ENCODE assay signal across 10 mouse cellular contexts in the genomic region with DNA sequence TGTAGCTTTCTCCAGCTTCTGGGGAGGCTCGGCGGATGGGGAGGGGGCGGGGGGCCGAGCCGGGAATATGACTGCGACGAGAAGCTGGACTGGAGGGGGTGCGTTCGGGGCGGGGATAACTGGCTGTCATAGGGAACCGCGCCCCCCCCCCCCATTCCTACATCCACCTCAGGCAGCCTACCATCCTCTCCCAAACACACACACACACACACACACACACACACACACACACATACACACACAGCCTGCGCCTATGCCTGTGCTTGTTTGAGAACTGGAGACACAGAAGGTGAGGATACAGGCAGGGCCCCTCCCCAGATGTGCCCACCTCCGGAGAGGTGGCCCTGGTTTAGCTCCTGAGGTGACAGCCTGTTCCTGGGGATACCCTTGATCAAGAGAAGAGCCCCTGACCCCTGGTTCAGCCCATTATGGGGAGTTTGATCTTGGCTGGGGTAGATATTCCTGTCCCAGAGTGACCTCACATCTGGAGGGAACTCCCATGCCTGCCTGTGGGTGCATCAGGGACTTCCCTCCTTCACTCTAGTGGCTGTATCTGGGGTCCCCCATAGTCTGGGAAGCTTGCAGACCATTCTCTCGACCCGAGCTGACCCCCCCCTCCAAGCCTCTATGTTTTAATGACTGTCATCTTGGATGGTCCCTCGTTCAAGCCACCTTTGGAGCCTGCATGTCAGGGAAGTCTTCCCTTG. TPM values are rescaled to one million over a fixed set of nuclear protein-coding genes. Genes with fewer than 3 reads are reported as not detected.
DNase-seq lines count a peak whose midpoint lies in the region; ATAC-seq and TF ChIP-seq lines count a peak whose summit lies in the region.
"Had no signal": no experiment of that assay in that cellular context is flagged by ENCODE, and none has a peak within 500 bp of the region (broad histone marks: within the 10 kb centered on the region; RNA-seq: fewer than 3 reads in every experiment).

No protein-coding gene starts in this region.

- H3K4me2 ChIP-seq in heart, embryonic 11.5 days: peak overlapping the region; percentile 90
- H3K4me2 ChIP-seq in forebrain, postnatal 0 days (ENCODE audit: low read depth): peak overlapping the region; percentile 74
- H3K4me2 ChIP-seq in midbrain, embryonic 11.5 days: peak overlapping the region; percentile 96

- H3K9ac ChIP-seq in heart, embryonic 11.5 days (ENCODE audit: low read depth, low read length): peak overlapping the region; percentile 63; the same call in 1 of the 2 replicates
- H3K9ac ChIP-seq in forebrain, postnatal 0 days: peak overlapping the region; percentile 92
- H3K9ac ChIP-seq in midbrain, embryonic 11.5 days (ENCODE audit: low read length): peak overlapping the region; percentile 88

- H3K4me1 ChIP-seq in heart, embryonic 11.5 days (ENCODE audit: control insufficient read depth, insufficient read depth, low read length): peaks cover 13% of the 10 kb centered on the region; the same call in 1 of the 2 replicates
- peaks cover 29% of the 10 kb centered on the region for H3K4me1 ChIP-seq in forebrain, postnatal 0 days (ENCODE audit: insufficient read depth)
- 0 out of 2 replicates have a peak, but pooled peaks cover 3% of the 10 kb centered on the region for H3K4me1 ChIP-seq in midbrain, embryonic 11.5 days (ENCODE audit: control insufficient read depth, insufficient read depth, low read length)

- WGBS in heart, embryonic 11.5 days (ENCODE audit: insufficient replicate concordance): 8% methylated on average over 12 of the region's 17 CpGs
- WGBS in forebrain, postnatal 0 days: 19% methylated on average over 9 of the region's 17 CpGs
- WGBS in midbrain, embryonic 11.5 days: 11% methylated on average over 15 of the region's 17 CpGs

- no peak for ATAC-seq in heart, embryonic 11.5 days (replicated peaks; ENCODE audit: insufficient number of reproducible peaks, low FRiP score, low TSS enrichment)
- ATAC-seq in forebrain, postnatal 0 days: peak; percentile 56
- ATAC-seq in midbrain, embryonic 11.5 days (ENCODE audit: low FRiP score): no peak
- ATAC-seq in granulocyte monocyte progenitor cell, adult 5-6 weeks (replicated peaks; ENCODE audit: poor library complexity, severe bottlenecking): no peak

- peaks cover 60% of the 10 kb centered on the region for H3K27me3 ChIP-seq in heart, embryonic 11.5 days (ENCODE audit: control insufficient read depth, insufficient read depth, low read length)
- no peaks in the 10 kb centered on the region for H3K27me3 ChIP-seq in forebrain, postnatal 0 days (ENCODE audit: insufficient read depth, low read length)
- H3K27me3 ChIP-seq in midbrain, embryonic 11.5 days (ENCODE audit: control insufficient read depth, insufficient read depth, low read length): peaks cover 24% of the 10 kb centered on the region

- H3K27ac ChIP-seq in heart, embryonic 11.5 days (ENCODE audit: low read depth, low read length): no peak overlapping the region
- peak overlapping the region; percentile 91 for H3K27ac ChIP-seq in forebrain, postnatal 0 days (ENCODE audit: low read depth, low read length)
- H3K27ac ChIP-seq in midbrain, embryonic 11.5 days (ENCODE audit: low read depth, low read length): peak overlapping the region; percentile 56

- no peaks in the 10 kb centered on the region for H3K9me3 ChIP-seq in heart, embryonic 11.5 days (replicated peaks; ENCODE audit: control insufficient read depth, low read length)
- no peaks in the 10 kb centered on the region for H3K9me3 ChIP-seq in forebrain, postnatal 0 days (ENCODE audit: low read length)
- H3K9me3 ChIP-seq in midbrain, embryonic 11.5 days (ENCODE audit: control insufficient read depth, low read length): no peaks in the 10 kb centered on the region

- H3K36me3 ChIP-seq in heart, embryonic 11.5 days (ENCODE audit: control insufficient read depth, insufficient read depth, low read length): no peaks in the 10 kb centered on the region
- peaks cover 8% of the 10 kb centered on the region; the same call in 1 of the 2 replicates for H3K36me3 ChIP-seq in forebrain, postnatal 0 days (ENCODE audit: insufficient read depth)
- H3K36me3 ChIP-seq in midbrain, embryonic 11.5 days (ENCODE audit: control insufficient read depth, insufficient read depth, low read length): no peaks in the 10 kb centered on the region
- H3K36me3 ChIP-seq: G1E had no signal

- TF ChIP-seq CTCF in forebrain, postnatal 0 days (IDR thresholded peaks at IDR 0.05; ENCODE audit: low read depth): no peak

- DNase-seq in heart, adult 18-20 months: no peak
- peak; percentile 35 for DNase-seq in R1 (ENCODE audit: low read depth, low spot score)
- peak; percentile 70 for DNase-seq in forebrain, postnatal 0 days
- DNase-seq in midbrain, embryonic 11.5 days (ENCODE audit: low spot score, missing footprints): peak; percentile 90
- no peak for DNase-seq in gastrocnemius, adult 8-10 months (ENCODE audit: low spot score in 2 of 2)
- no peak for DNase-seq in thymus, postnatal 25 days

- peak overlapping the region; percentile 47 for H3K4me3 ChIP-seq in heart, embryonic 11.5 days (ENCODE audit: low read depth, low read length)
- H3K4me3 ChIP-seq in forebrain, postnatal 0 days (ENCODE audit: low read depth, low read length): peak overlapping the region; percentile 86
- H3K4me3 ChIP-seq in midbrain, embryonic 11.5 days (ENCODE audit: low read depth, low read length): peak overlapping the region; percentile 65

RNA-seq across cellular contexts. Expression of a gene that starts 0.9 kb away (rescaled TPM):
- polyA plus RNA-seq in heart, embryonic 11.5 days (2014; fragmentation: Nextera tagmentation; extraction: Ambion mirVana): 1.8 and 2.1 TPM in 2 replicates
- under 1 TPM in 1 of 2 experiments, not detected in 1; 0.49 TPM for total RNA-seq in heart, adult 18-20 months (2021)
- total RNA-seq in forebrain, postnatal 0 days (2014; rRNA removed): 81.9 and 99.1 TPM in 2 replicates
- polyA plus RNA-seq in forebrain, postnatal 0 days (2015; fragmentation: Nextera tagmentation; extraction: Ambion mirVana): 24.7 and 28.1 TPM in 2 replicates
- 10.5 and 11.4 TPM in 2 replicates for polyA plus RNA-seq in midbrain, embryonic 11.5 days (2014; fragmentation: Nextera tagmentation; extraction: Ambion mirVana)
- not detected for total RNA-seq in gastrocnemius, adult 8-10 months (2022)
- total RNA-seq in granulocyte monocyte progenitor cell, adult 5-6 weeks (2014; fragmentation: Nextera tagmentation): not detected in 2 replicates
- total RNA-seq in granulocyte monocyte progenitor cell, adult 5-6 weeks (2017): not detected in 2 replicates
- polyA plus RNA-seq: G1E had no signal

RNA-seq across cellular contexts. Expression of a gene that starts 19.7 kb away (rescaled TPM):
- 91.8 and 126 TPM in 2 replicates for polyA plus RNA-seq in heart, embryonic 11.5 days (2014; fragmentation: Nextera tagmentation; extraction: Ambion mirVana)
- 1 to 10 TPM in 1 of 2 experiments, under 1 TPM in 1; 0.82 to 1.6 TPM for total RNA-seq in heart, adult 18-20 months (2021)
- 27.5 and 39.7 TPM in 2 replicates for total RNA-seq in forebrain, postnatal 0 days (2014; rRNA removed)
- 31.7 and 34.2 TPM in 2 replicates for polyA plus RNA-seq in forebrain, postnatal 0 days (2015; fragmentation: Nextera tagmentation; extraction: Ambion mirVana)
- 214 and 230 TPM in 2 replicates for polyA plus RNA-seq in midbrain, embryonic 11.5 days (2014; fragmentation: Nextera tagmentation; extraction: Ambion mirVana)
- total RNA-seq in gastrocnemius, adult 8-10 months (2022): 1 to 10 TPM in 2 of 4 experiments, under 1 TPM in 2; 0.31 to 2.4 (median 1.1) TPM
- total RNA-seq in granulocyte monocyte progenitor cell, adult 5-6 weeks (2014; fragmentation: Nextera tagmentation): 47.0 and 75.5 TPM in 2 replicates
- 76.4 and 80.0 TPM in 2 replicates for total RNA-seq in granulocyte monocyte progenitor cell, adult 5-6 weeks (2017)

RNA-seq across cellular contexts. Expression of a gene that starts 30.8 kb away (rescaled TPM):
- polyA plus RNA-seq in heart, embryonic 11.5 days (2014; fragmentation: Nextera tagmentation; extraction: Ambion mirVana): 24.8 and 26.6 TPM in 2 replicates
- 10 to 100 TPM; 18.6 to 19.0 TPM for total RNA-seq in heart, adult 18-20 months (2021)
- total RNA-seq in forebrain, postnatal 0 days (2014; rRNA removed): 89.7 and 90.1 TPM in 2 replicates
- polyA plus RNA-seq in forebrain, postnatal 0 days (2015; fragmentation: Nextera tagmentation; extraction: Ambion mirVana): 93.6 and 107 TPM in 2 replicates
- polyA plus RNA-seq in midbrain, embryonic 11.5 days (2014; fragmentation: Nextera tagmentation; extraction: Ambion mirVana): 111 and 113 TPM in 2 replicates
- total RNA-seq in gastrocnemius, adult 8-10 months (2022): 1 to 10 TPM; 4.8 to 9.4 (median 7.2) TPM
- total RNA-seq in granulocyte monocyte progenitor cell, adult 5-6 weeks (2014; fragmentation: Nextera tagmentation): 29.8 and 34.7 TPM in 2 replicates
- 16.3 and 28.0 TPM in 2 replicates for total RNA-seq in granulocyte monocyte progenitor cell, adult 5-6 weeks (2017)

RNA-seq across cellular contexts. Expression of a gene that starts 34.2 kb away (rescaled TPM):
- polyA plus RNA-seq in heart, embryonic 11.5 days (2014; fragmentation: Nextera tagmentation; extraction: Ambion mirVana): not detected in 2 replicates
- 1 to 10 TPM; 2.4 to 4.3 TPM for total RNA-seq in heart, adult 18-20 months (2021)
- not detected in 2 replicates for total RNA-seq in forebrain, postnatal 0 days (2014; rRNA removed)
- not detected in 2 replicates for polyA plus RNA-seq in forebrain, postnatal 0 days (2015; fragmentation: Nextera tagmentation; extraction: Ambion mirVana)
- polyA plus RNA-seq in midbrain, embryonic 11.5 days (2014; fragmentation: Nextera tagmentation; extraction: Ambion mirVana): not detected in 2 replicates
- 1 to 10 TPM in 1 of 4 experiments, not detected in 3; 1.3 TPM for total RNA-seq in gastrocnemius, adult 8-10 months (2022)
- total RNA-seq in granulocyte monocyte progenitor cell, adult 5-6 weeks (2014; fragmentation: Nextera tagmentation): not detected in 2 replicates
- total RNA-seq in granulocyte monocyte progenitor cell, adult 5-6 weeks (2017): not detected in 2 replicates
- polyA plus RNA-seq: gonadal fat pad, adult 2 months had no signal

RNA-seq across cellular contexts. Expression of a gene that starts 46.2 kb away (rescaled TPM):
- 0.62 and 0.63 TPM in 2 replicates for polyA plus RNA-seq in heart, embryonic 11.5 days (2014; fragmentation: Nextera tagmentation; extraction: Ambion mirVana)
- 100 to 1,000 TPM in 1 of 2 experiments, 10 to 100 TPM in 1; 53.9 to 160 TPM for total RNA-seq in heart, adult 18-20 months (2021)
- total RNA-seq in forebrain, postnatal 0 days (2014; rRNA removed): 6.0 and 6.1 TPM in 2 replicates
- polyA plus RNA-seq in forebrain, postnatal 0 days (2015; fragmentation: Nextera tagmentation; extraction: Ambion mirVana): 3.9 and 4.3 TPM in 2 replicates
- polyA plus RNA-seq in midbrain, embryonic 11.5 days (2014; fragmentation: Nextera tagmentation; extraction: Ambion mirVana): 0.14 and 0.18 TPM in 2 replicates
- 100 to 1,000 TPM; 446 to 550 (median 458) TPM for total RNA-seq in gastrocnemius, adult 8-10 months (2022)
- 0.68 and 0.86 TPM in 2 replicates for total RNA-seq in granulocyte monocyte progenitor cell, adult 5-6 weeks (2014; fragmentation: Nextera tagmentation)
- total RNA-seq in granulocyte monocyte progenitor cell, adult 5-6 weeks (2017): 0.10 and 0.34 TPM in 2 replicates
- total RNA-seq: G1E had no signal
- polyA plus RNA-seq: G1E had no signal

Comparison
In these comparisons a context has a peak if more than half of its experiments do, and no peak if none do; other contexts are left out.
1. DNase-seq: peak in R1 (single experiment), forebrain, postnatal 0 days (single experiment) and midbrain, embryonic 11.5 days (single experiment); none in heart, adult 18-20 months (0 of 2), gastrocnemius, adult 8-10 months (0 of 2) and thymus, postnatal 25 days (single experiment).
2. RNA of a gene that starts 0.9 kb away (total RNA-seq): 81.9 to 99.1 TPM in forebrain, postnatal 0 days; 0.49 TPM in heart, adult 18-20 months, not detected in gastrocnemius, adult 8-10 months and not detected in granulocyte monocyte progenitor cell, adult 5-6 weeks; every median in the first group is over 10 times any median in the second.
3. Peak in every context shown above with its lines, with median percentiles within 50 percentile points of each other: H3K4me2 ChIP-seq, H3K4me3 ChIP-seq and H3K9ac ChIP-seq.